Mouse (Mus musculus) subcutaneous adipose tissue, adult 2 months (tissue): ENCODE results near the gene Nqo2. TPM values are rescaled to one million over a fixed set of nuclear protein-coding genes. Genes with fewer than 3 reads are reported as not detected.

ENCODE experiments used
- polyA plus RNA-seq: library from polyadenylated mRNA; depleted of rRNA; stranded (reverse); fragments of >200 nt; gene quantifications from 2 replicates; pipeline ENCODE4 v1.2.3, GENCODE M21; 2012; ENCODE audit warnings: low replicate concordance; rRNA removed

The Nqo2 gene
- 9.8 and 14.5 TPM in 2 replicates for polyA plus RNA-seq

GRCm38 (mm10) chr13:33964206-33965046 is at the start of gene Nqo2:
Nqo2 (plus strand) TSS chr13:33964687.

GRCm38 (mm10) chr13:34002058-34003006 is 37.8 kb downstream of the Nqo2 start, which contains the start of the genes Ripk1 and Serpinb6a:
Ripk1 (plus strand) TSS chr13:34002363.
Serpinb6a (minus strand) TSS chr13:34002794.

DNA sequence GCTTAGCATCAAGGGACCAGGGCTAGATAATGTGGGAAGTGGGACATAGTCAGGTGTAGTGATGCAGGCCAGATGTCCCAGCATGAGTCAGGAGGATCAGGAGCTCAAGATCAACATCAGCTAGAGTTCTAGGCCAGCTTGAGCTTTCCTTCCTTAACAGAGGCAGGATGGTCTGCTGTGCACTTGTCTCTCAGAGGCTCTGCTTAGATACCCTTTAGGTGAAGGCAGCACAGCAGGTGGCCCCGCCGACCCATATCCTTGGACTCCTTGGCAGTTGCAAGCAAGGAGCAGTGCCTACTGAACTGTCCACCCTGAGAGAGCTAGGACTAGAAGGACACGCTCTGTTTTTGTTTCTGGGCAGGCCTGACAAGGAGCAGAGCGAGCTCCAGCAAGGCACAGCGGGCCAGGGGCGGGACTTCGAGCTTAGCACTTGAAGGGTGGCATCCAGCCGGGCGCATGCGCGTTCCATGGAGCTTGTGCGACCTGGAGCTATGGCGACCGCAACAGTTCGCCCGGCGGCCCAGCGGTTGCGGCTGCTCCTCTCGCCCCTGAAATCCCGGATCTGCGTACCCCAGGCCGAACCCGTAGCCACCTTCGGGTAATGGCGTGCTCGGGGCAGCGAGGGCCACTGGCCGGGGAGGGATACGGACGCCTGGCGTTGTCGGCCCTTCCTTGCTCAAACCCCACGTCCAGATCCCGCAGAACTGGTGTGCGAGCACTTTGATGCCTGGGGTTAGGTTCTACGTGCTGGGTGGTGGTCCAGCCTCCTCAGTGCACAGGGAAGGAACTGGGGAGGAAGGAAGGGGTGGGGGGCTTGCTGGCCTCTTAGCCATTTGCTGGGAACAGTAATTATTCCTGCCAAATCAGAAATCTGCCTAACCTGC is 72.9 kb downstream of the Nqo2 start, which contains the start of gene Bphl:
Gene Bphl, plus strand, starts transcription at position 426 of the 884 bp plus-strand sequence.

Other genes with a start within 250 kb of the Nqo2 start
- gene Serpinb6e, start 121.3 kb upstream of the Nqo2 start, polyA plus RNA-seq: not detected in 2 replicates
- gene Serpinb6c, start 59.0 kb upstream of the Nqo2 start, polyA plus RNA-seq: 0.23 and 0.57 TPM in 2 replicates
- 7.6 and 11.5 TPM in 2 replicates for gene Ripk1, start 37.7 kb downstream of the Nqo2 start, polyA plus RNA-seq
- gene Serpinb6a, start 38.1 kb downstream of the Nqo2 start, polyA plus RNA-seq: 85.4 and 97.9 TPM in 2 replicates
- 49.4 and 69.3 TPM in 2 replicates for gene Bphl, start 72.9 kb downstream of the Nqo2 start, polyA plus RNA-seq
- gene Tubb2a, start 113.3 kb downstream of the Nqo2 start, polyA plus RNA-seq: 307 and 374 TPM in 2 replicates
- gene Tubb2b, start 165.8 kb downstream of the Nqo2 start, polyA plus RNA-seq: 13.1 and 47.8 TPM in 2 replicates
- 62.9 and 101 TPM in 2 replicates for gene Psmg4, start 198.3 kb downstream of the Nqo2 start, polyA plus RNA-seq